Mouse (Mus musculus) lung, adult 10 weeks (tissue): ENCODE data around the gene Crebrf. TPM values are rescaled to one million over a fixed set of nuclear protein-coding genes. Genes with fewer than 3 reads are reported as not detected.

Experiments
- polyA plus RNA-seq: library from polyadenylated mRNA; stranded (reverse); fragments of 350-450 nt; fragmentation: Illumina TruSeq; extraction: RNeasy Lipid Tissue Mini Kit (QIAGEN cat#74804); gene quantifications from one replicate; pipeline ENCODE4 v1.2.3, GENCODE M21; 2014; ENCODE audit warnings: low read depth, low replicate concordance; ENCODE audit not compliant: insufficient read depth

Gene Crebrf
- 13.0 TPM for polyA plus RNA-seq

GRCm38 (mm10) chr17:26715271-26715758 lies at the start of gene Crebrf:
Crebrf (plus strand) TSS chr17:26715650.

GRCm38 (mm10) chr17:26780750-26781571 lies 65.5 kb downstream of the Crebrf start, which contains the start of gene Bnip1:
Bnip1 (plus strand) TSS chr17:26781066.

Other genes with a start within 250 kb of the Crebrf start
- 34.1 TPM for gene Ergic1, start 154.2 kb upstream of the Crebrf start, polyA plus RNA-seq
- 220 TPM for gene Dusp1, start 153.5 kb upstream of the Crebrf start, polyA plus RNA-seq
- gene Atp6v0e, start 52.4 kb upstream of the Crebrf start, polyA plus RNA-seq: 194 TPM
- gene Bnip1, start 65.4 kb downstream of the Crebrf start, polyA plus RNA-seq: 20.7 TPM
- 0.35 TPM for gene Nkx2-5, start 129.4 kb downstream of the Crebrf start, polyA plus RNA-seq
- gene Kifc5b, start 201.4 kb downstream of the Crebrf start, polyA plus RNA-seq: 0.82 TPM
- gene Phf1, start 217.4 kb downstream of the Crebrf start, polyA plus RNA-seq: 49.2 TPM
- gene Cuta, start 223.9 kb downstream of the Crebrf start, polyA plus RNA-seq: 116 TPM
- 3.4 TPM for gene Syngap1, start 225.6 kb downstream of the Crebrf start, polyA plus RNA-seq